Mouse (Mus musculus) midbrain, embryonic 12.5 days (tissue): Measurements from ENCODE around the gene Olfr286. TPM values are rescaled to one million over a fixed set of nuclear protein-coding genes. Genes with fewer than 3 reads are reported as not detected.

Experiments used
- ATAC-seq: fragments of 200-750 bp; cut with Nextera tagmentation; 2 replicates; pipeline ENCODE4 v1.8.0; 2017; ENCODE audit warnings: low read depth, moderate TSS enrichment, moderate library complexity; ENCODE audit not compliant: low FRiP score
- H3K27ac ChIP-seq: fragments of 300-500 bp; sonication (generic); replicated peaks from 2 replicates; pipeline ENCODE4 v1.5.1; 2016; ENCODE audit warnings: mild to moderate bottlenecking
- H3K27me3 ChIP-seq: fragments of 300-500 bp; sonication (generic); 2 replicates; pipeline ENCODE4 v1.6.1; 2016; ENCODE audit warnings: mild to moderate bottlenecking
- H3K36me3 ChIP-seq: fragments of 300-500 bp; sonication (generic); 2 replicates; pipeline ENCODE4 v1.6.1; 2016
- H3K4me1 ChIP-seq: fragments of 300-500 bp; sonication (generic); 2 replicates; pipeline ENCODE4 v1.6.1; 2016
- H3K4me2 ChIP-seq: fragments of 300-500 bp; sonication (generic); replicated peaks from 2 replicates; pipeline ENCODE4 v1.6.1; 2016; ENCODE audit warnings: mild to moderate bottlenecking, moderate library complexity
- H3K4me3 ChIP-seq: fragments of 300-500 bp; sonication (generic); 2 replicates; pipeline ENCODE4 v1.5.1; 2016; ENCODE audit warnings: mild to moderate bottlenecking
- H3K9ac ChIP-seq: fragments of 300-500 bp; sonication (generic); replicated peaks from 2 replicates; pipeline ENCODE4 v1.6.1; 2016; ENCODE audit warnings: mild to moderate bottlenecking, moderate library complexity
- H3K9me3 ChIP-seq: fragments of 300-500 bp; sonication (generic); 2 replicates; pipeline ENCODE4 v1.6.1; 2016; ENCODE audit warnings: mild to moderate bottlenecking
- WGBS: fragments of 180-500 bp; shearing (Covaris S2); methylation state at CpG from one replicate; pipeline ENCODE4 v1.1.7; 2016; 5-methylcytosine and 5-hydroxymethylcytosine counted together
- polyA plus RNA-seq: library from polyadenylated mRNA; unstranded; fragments of >200 nt; fragmentation: Nextera tagmentation; extraction: Ambion mirVana; gene quantifications from 2 replicates; pipeline ENCODE4 v1.2.1, GENCODE M21; 2016

The Olfr286 gene
- not detected in 2 replicates for polyA plus RNA-seq

DNA sequence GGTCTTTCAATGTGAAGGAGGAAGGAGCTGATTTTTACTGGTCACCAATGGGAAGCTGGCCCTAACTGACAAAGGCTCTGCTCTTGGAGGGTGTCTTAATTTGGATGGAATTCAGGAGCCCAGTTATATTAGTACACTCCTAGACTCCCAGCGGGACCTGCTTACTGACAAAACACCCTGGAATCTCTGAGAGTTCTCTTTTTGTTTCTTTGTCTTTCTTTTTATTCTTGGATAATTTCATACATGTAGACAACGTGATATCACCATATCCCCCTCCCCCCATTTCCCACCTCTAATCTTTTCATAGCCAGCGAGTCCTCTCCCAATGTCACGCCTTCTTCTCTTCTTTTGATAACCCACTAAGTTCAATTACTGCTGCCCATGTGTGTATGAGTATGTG is at the start of gene Olfr286:
Gene Olfr286, minus strand, starts transcription at position 101 of the 400 bp plus-strand sequence.
- no peak within 1 kb of the TSS for H3K27ac ChIP-seq
- H3K4me2 ChIP-seq: no peak within 1 kb of the TSS
- no peaks in the 10 kb centered on the region for H3K4me1 ChIP-seq
- H3K9me3 ChIP-seq: no peaks in the 10 kb centered on the region
- H3K27me3 ChIP-seq: no peaks in the 10 kb centered on the region
- WGBS: 95% methylated on average over 4 of the region's 4 CpGs
- H3K9ac ChIP-seq: no peak within 1 kb of the TSS
- no peak within 1 kb of the TSS for H3K4me3 ChIP-seq
- no peaks in the 10 kb centered on the region for H3K36me3 ChIP-seq
- ATAC-seq: no peak

DNA sequence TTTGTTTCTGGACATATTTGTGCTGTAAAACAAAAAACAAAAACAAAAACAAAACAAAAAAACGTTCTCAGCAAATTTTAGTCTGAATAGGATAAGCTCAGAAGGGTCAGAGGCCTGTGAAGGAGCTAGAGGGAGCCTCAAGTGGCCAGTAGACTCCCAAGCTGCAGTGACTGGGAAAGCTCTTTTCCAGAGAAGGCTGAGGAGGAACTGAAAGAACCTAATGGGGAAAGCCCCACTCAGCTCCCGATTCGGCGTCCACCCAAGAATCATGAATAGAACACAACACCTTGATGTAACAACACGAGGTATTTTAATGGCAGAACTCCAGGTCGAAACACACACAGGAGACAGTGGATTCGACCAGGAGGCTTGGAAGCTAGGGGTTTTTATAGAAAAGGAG is 23.5 kb upstream of the Olfr286 start:
- Histone ChIP-seq H3K27ac (no peak overlapping the region), H3K27me3 (no peaks in the 10 kb centered on the region), H3K4me1 (no peaks in the 10 kb centered on the region), H3K9ac (no peak overlapping the region), H3K4me2 (no peak overlapping the region), H3K9me3 (no peaks in the 10 kb centered on the region), H3K36me3 (no peaks in the 10 kb centered on the region), H3K4me3 (no peak overlapping the region)
- ATAC-seq: no peak
- 89% methylated on average over 7 of the region's 7 CpGs for WGBS

DNA sequence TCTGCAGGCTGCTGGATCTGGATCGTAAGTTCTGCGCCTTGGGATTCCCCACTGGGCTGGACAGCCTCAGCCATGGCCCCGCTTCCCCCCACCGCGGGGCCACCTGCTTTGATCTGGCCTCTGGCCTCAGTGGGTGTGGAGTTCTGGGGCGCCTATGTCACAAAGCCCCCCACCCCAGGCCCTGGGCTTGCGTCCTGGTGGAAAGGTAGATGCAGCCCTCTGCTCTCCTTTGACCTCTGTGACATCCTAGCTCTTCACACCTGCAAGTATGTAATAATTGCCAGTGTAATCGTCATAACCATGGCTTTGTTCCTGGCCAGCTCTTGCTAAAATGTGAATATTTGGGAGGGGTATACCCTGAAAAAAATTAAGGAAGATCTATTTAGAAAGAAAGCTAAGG is 22.9 kb upstream of the Olfr286 start, which contains the start of gene H1fnt:
Gene H1fnt, minus strand, starts transcription at position 101 of the 400 bp plus-strand sequence.
- no peak within 1 kb of the TSS for H3K27ac ChIP-seq
- no peak within 1 kb of the TSS for H3K4me2 ChIP-seq
- ATAC-seq: no peak
- H3K9me3 ChIP-seq: no peaks in the 10 kb centered on the region
- no peaks in the 10 kb centered on the region for H3K4me1 ChIP-seq
- H3K4me3 ChIP-seq: no peak within 1 kb of the TSS
- H3K27me3 ChIP-seq: no peaks in the 10 kb centered on the region
- no peak within 1 kb of the TSS for H3K9ac ChIP-seq
- no peaks in the 10 kb centered on the region for H3K36me3 ChIP-seq
- 90% methylated on average over 8 of the region's 8 CpGs for WGBS

DNA sequence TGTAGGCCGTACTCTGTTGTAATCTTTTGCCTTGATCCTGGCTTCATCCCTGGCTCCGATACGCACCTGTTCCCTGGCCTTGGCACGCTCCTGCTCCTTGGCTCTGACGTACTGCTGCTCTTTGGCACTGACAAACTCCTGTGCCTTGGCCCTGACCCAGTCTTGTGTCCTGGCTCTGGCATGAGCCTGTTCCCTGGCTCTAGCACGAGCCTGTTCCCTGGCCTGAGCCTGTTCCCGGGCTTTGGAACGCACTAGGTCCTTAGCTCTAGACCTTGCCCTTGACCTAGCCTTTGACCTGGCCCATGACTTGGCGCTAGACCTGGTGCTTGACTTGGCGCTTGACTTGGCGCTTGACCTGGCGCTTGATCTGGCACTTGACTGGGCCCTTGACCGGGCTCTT is 22.0 kb upstream of the Olfr286 start:
- no peaks in the 10 kb centered on the region for H3K9me3 ChIP-seq
- H3K27ac ChIP-seq: no peak overlapping the region
- 93% methylated on average over 13 of the region's 13 CpGs for WGBS

DNA sequence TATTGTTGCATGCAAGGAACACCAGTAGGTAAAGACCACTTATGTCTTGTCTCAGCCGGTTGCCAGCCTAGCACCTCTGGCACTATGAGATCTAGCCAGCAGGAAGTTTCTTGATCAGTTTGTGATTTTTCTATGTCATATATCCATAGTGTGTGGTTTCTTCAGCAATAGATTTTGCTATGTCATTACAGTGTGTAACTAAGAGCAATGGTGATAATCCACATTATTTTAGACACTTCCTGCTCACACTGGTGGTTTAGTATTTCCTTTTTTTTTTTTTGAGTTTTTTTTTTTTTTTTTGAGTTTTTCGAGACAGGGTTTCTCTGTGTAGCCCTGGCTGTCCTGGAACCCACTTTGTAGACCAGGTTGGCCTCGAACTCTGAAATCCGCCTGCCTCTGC is 1.2 kb upstream of the Olfr286 start:
- H3K4me1 ChIP-seq: no peaks in the 10 kb centered on the region
- H3K9ac ChIP-seq: no peak overlapping the region
- ATAC-seq: no peak
- H3K4me3 ChIP-seq: no peak overlapping the region
- H3K36me3 ChIP-seq: no peaks in the 10 kb centered on the region
- no peak overlapping the region for H3K4me2 ChIP-seq
- no peaks in the 10 kb centered on the region for H3K27me3 ChIP-seq
- no peak overlapping the region for H3K27ac ChIP-seq
- H3K9me3 ChIP-seq: no peaks in the 10 kb centered on the region
- WGBS: 88% methylated on average over 4 of the region's 4 CpGs

More for the DNA sequence above, 22.0 kb upstream of the Olfr286 start:
- no peak overlapping the region for H3K4me2 ChIP-seq
- H3K27me3 ChIP-seq: no peaks in the 10 kb centered on the region
- H3K9ac ChIP-seq: no peak overlapping the region
- H3K4me1 ChIP-seq: no peaks in the 10 kb centered on the region
- ATAC-seq: no peak
- no peak overlapping the region for H3K4me3 ChIP-seq
- H3K36me3 ChIP-seq: no peaks in the 10 kb centered on the region

DNA sequence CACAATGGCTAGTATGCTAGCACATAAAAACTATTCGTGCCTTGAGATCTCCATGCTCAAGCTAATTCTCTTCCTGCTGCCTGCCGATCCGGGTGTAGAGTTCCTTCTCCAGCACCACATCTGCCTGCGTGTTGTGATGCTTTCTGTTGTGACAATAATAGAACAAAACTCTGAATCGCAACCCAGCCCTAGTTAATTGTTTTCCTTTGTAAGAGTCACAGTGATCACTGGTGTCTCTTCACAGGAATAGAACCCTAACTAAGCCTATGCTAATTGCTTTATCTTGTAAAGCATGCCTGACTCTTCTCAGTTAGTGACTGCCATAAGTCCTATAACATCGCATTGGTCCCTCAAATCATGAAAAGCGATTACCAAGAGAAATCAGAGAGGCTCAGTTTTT is 8.2 kb downstream of the Olfr286 start:
- Histone ChIP-seq H3K27me3 (no peaks in the 10 kb centered on the region; the same call in 1 of the 2 replicates), H3K27ac (no peak overlapping the region), H3K9ac (no peak overlapping the region), H3K9me3 (no peaks in the 10 kb centered on the region), H3K4me2 (no peak overlapping the region), H3K4me1 (no peaks in the 10 kb centered on the region), H3K4me3 (no peak overlapping the region), H3K36me3 (no peaks in the 10 kb centered on the region)
- 66% methylated on average over 7 of the region's 7 CpGs for WGBS
- ATAC-seq: no peak

DNA sequence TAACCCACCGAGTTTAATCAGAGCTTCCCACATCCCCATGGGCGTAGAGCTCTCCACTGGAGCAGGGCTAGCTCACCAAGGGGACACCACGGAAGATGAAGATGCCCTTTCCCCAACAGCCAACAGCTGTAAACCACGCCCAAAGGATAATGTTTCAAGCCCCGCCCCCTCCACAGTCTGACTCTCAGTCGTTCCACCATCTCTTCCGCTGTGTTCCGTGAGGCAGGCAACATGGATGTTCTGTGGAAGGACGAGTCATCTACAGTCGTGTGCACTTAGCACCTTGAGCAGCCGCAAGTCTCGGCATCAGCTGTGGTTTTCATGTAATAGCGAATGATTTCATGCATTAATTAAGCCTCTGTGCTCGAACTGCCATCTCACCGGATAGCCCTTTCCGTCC is 8.6 kb downstream of the Olfr286 start:
- H3K36me3 ChIP-seq: no peaks in the 10 kb centered on the region
- 45% methylated on average over 16 of the region's 16 CpGs for WGBS
- H3K4me2 ChIP-seq: no peak overlapping the region; the same call in 1 of the 2 replicates
- no peak for ATAC-seq
- H3K27me3 ChIP-seq: no peaks in the 10 kb centered on the region; the same call in 1 of the 2 replicates
- no peak overlapping the region for H3K27ac ChIP-seq
- H3K9me3 ChIP-seq: no peaks in the 10 kb centered on the region
- no peak overlapping the region for H3K9ac ChIP-seq
- no peaks in the 10 kb centered on the region for H3K4me1 ChIP-seq
- no peak overlapping the region for H3K4me3 ChIP-seq

DNA sequence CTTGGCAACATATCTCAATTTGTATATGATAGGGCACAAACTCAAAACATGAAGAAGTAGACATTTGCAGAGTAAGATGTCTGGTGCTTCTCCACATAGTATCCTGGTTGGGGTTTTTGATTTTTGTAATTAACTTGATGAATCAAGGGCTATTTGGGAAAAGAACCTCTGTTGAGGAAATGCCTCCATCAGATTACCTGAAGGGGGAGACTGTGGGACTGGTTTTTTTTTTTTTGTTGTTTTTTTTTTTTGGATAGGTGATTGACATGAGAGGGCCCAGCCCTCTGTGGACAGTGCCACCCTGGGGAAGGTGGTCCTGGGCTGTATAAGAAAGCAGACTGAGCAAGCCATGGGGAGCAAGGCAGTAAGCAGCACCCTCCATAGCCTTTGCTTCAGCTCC is 11.9 kb downstream of the Olfr286 start:
- Histone ChIP-seq H3K9ac (no peak overlapping the region), H3K4me1 (no peaks in the 10 kb centered on the region), H3K9me3 (no peaks in the 10 kb centered on the region), H3K4me3 (no peak overlapping the region), H3K36me3 (no peaks in the 10 kb centered on the region), H3K27me3 (no peaks in the 10 kb centered on the region), H3K4me2 (no peak overlapping the region), H3K27ac (no peak overlapping the region)
- ATAC-seq: no peak

DNA sequence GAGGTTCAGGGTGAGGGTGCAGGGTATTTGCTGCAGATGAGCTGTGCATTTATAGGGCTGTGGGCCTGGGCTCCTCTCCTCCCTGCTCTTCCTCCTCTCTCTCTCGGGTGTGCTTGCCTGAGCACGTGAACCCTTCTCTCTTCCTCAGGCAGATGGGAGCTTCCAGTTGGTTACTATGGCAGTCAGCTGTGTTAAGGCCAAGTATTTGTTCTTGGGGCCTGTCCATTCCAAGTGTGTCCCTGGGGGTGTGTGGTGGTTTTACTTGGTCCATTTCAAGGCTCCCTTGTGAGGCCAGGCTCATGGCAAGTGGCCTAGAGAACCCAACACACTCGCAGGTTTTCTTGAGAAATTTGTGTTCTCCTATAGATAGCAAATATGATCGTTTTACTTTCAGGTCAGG is 13.4 kb downstream of the Olfr286 start, which contains the start of the genes Gm44579 and Olfr287:
Gene Gm44579, minus strand, starts transcription at position 101 of the 400 bp plus-strand sequence.
Gene Olfr287, minus strand, starts transcription at position 180 of the 400 bp plus-strand sequence.
- no peak within 1 kb of the TSS for H3K27ac ChIP-seq
- H3K4me1 ChIP-seq: no peaks in the 10 kb centered on the region
- WGBS: 77% methylated on average over 4 of the region's 4 CpGs
- ATAC-seq: no peak
- no peak within 1 kb of the TSS for H3K4me3 ChIP-seq
- no peaks in the 10 kb centered on the region for H3K27me3 ChIP-seq
- no peaks in the 10 kb centered on the region for H3K36me3 ChIP-seq
- no peaks in the 10 kb centered on the region for H3K9me3 ChIP-seq
- H3K4me2 ChIP-seq: no peak within 1 kb of the TSS
- no peak within 1 kb of the TSS for H3K9ac ChIP-seq

DNA sequence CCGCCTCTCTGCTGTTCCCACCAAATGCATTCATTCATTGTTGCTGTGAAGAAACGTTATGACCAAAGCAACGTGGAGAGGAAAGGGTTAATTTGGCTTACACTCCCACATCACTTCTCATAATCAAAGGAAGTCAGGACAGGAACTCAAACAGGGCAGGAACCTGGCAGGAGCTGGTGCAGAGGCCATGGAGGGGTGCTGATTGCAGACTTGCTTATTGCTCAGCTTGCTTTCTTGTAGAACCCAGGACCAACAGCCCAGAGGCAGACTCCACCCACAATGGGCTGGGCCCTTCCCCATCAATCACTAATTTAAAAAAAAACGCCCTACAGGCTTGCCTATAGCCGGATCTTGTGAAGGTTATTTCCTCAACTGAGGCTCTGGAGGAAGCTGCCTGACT is 20.1 kb downstream of the Olfr286 start:
- ATAC-seq: no peak
- Histone ChIP-seq H3K4me3 (no peak overlapping the region), H3K27me3 (no peaks in the 10 kb centered on the region), H3K27ac (no peak overlapping the region), H3K4me1 (no peaks in the 10 kb centered on the region), H3K9ac (no peak overlapping the region), H3K4me2 (no peak overlapping the region), H3K36me3 (no peaks in the 10 kb centered on the region), H3K9me3 (no peaks in the 10 kb centered on the region)
- 76% methylated on average over 5 of the region's 5 CpGs for WGBS

DNA sequence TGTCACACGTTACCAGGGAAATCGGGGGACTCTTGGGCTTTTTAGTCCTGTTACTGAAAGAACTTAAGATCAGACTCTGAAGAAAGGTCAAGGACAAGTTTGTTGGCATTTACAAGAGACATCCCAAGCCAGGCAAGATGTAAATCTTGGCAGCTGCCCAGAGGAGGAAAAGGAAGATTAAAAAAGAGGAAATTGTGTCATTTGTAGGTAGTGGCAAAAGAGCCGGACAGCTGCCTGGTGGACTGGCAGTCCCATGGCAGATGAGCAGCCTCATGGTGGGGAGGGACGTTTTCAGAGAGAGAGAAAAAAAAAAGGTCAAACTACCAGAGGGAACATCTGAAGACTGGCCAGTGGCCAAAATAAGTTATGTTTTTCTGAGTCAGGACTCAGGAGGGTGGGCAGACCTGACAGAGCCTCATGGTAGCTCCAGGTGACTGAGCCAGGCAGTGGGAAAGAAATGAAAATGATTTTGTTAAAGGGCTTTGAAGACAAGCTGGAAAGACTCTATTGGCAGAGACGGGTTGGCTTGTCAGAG is 20.8 kb downstream of the Olfr286 start:
- Histone ChIP-seq H3K4me1 (no peaks in the 10 kb centered on the region), H3K9me3 (no peaks in the 10 kb centered on the region), H3K36me3 (no peaks in the 10 kb centered on the region), H3K27ac (no peak overlapping the region), H3K27me3 (no peaks in the 10 kb centered on the region), H3K4me3 (no peak overlapping the region), H3K4me2 (no peak overlapping the region), H3K9ac (no peak overlapping the region)
- ATAC-seq: no peak
- WGBS: 83% methylated on average over 5 of the region's 5 CpGs

DNA sequence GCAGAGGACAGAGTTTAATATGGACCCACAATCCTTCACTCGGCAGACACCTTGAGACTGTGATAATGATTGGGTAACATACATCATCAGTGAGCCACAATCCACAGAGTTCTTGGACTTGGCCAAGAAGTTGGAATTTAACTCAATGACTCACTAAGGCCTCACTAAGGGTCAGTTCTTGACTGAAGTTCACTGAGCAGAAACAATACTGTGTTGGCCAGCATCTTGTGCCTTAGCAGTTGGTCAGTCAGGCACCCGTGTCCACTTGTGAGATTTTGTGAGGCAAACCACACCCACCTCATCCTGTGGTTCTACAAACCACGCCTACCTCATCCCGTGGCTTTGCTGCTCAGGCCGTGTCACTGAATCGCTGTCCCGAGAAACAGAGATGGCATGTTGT is 24.6 kb downstream of the Olfr286 start:
- H3K9me3 ChIP-seq: no peaks in the 10 kb centered on the region
- no peaks in the 10 kb centered on the region; the same call in 1 of the 2 replicates for H3K27me3 ChIP-seq
- no peaks in the 10 kb centered on the region for H3K36me3 ChIP-seq
- no peak for ATAC-seq
- WGBS: 84% methylated on average over 7 of the region's 7 CpGs
- no peak overlapping the region for H3K4me3 ChIP-seq
- H3K27ac ChIP-seq: no peak overlapping the region
- H3K4me1 ChIP-seq: no peaks in the 10 kb centered on the region
- no peak overlapping the region for H3K4me2 ChIP-seq
- H3K9ac ChIP-seq: no peak overlapping the region

DNA sequence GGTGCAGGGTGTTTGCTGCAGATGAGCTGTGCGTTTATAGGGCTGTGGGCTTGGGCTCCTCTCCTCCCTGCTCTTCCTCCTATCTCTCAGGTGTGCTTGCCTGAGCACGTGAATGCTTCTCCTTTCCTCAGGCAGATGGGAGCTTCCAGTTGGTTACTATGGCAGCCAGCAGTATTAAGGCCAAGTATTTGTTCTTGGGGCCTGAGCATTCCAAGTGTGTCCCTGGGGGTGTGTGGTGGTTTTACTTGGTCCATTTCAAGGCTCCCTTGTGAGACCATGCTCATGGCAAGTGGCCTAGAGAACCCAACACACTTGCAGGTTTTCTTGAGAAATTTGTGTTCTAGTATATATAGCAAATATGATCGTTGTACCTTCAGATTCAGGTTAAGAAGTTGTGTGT is 38.8 kb downstream of the Olfr286 start, which contains the start of gene Olfr288:
Gene Olfr288, minus strand, starts transcription at position 101 of the 400 bp plus-strand sequence.
- WGBS: 75% methylated on average over 3 of the region's 3 CpGs
- H3K9me3 ChIP-seq: no peaks in the 10 kb centered on the region
- no peak within 1 kb of the TSS for H3K4me3 ChIP-seq
- no peak for ATAC-seq
- H3K27me3 ChIP-seq: no peaks in the 10 kb centered on the region
- no peaks in the 10 kb centered on the region for H3K4me1 ChIP-seq
- H3K27ac ChIP-seq: no peak within 1 kb of the TSS
- H3K9ac ChIP-seq: no peak within 1 kb of the TSS
- H3K36me3 ChIP-seq: no peaks in the 10 kb centered on the region
- no peak within 1 kb of the TSS for H3K4me2 ChIP-seq
